Mouse (Mus musculus): ENCODE data around the gene AC124108.1. TPM values are rescaled to one million over a fixed set of nuclear protein-coding genes. Genes with fewer than 3 reads are reported as not detected.

The AC124108.1 gene
- total RNA-seq, 1 experiment from 2014 or later: not detected

GRCm38 (mm10) chr1:132201936-132202335, 10.7 kb downstream of the AC124108.1 start:
- DNase-seq: no peak

GRCm38 (mm10) chr1:132202771-132203170, 11.5 kb downstream of the AC124108.1 start:
- no peak for DNase-seq

GRCm38 (mm10) chr1:132205958-132206357, 14.7 kb downstream of the AC124108.1 start:
- peak; percentile 45 for DNase-seq

GRCm38 (mm10) chr1:132206828-132207227, 15.6 kb downstream of the AC124108.1 start:
- no peak for DNase-seq

GRCm38 (mm10) chr1:132208154-132208553, 16.9 kb downstream of the AC124108.1 start:
- DNase-seq: no peak

GRCm38 (mm10) chr1:132209400-132209799, 18.1 kb downstream of the AC124108.1 start:
- no peak for DNase-seq

GRCm38 (mm10) chr1:132210922-132211321, 19.7 kb downstream of the AC124108.1 start:
- peak; percentile 44 for DNase-seq

GRCm38 (mm10) chr1:132211672-132212071, 20.4 kb downstream of the AC124108.1 start:
- no peak for DNase-seq

GRCm38 (mm10) chr1:132212218-132212617, 21.0 kb downstream of the AC124108.1 start:
- peak; percentile 63 for DNase-seq

- DNase-seq: no peak
Measured at GRCm38 (mm10) chr1:132213076-132213475, 21.8 kb downstream of the AC124108.1 start.

GRCm38 (mm10) chr1:132216276-132216675, 25.0 kb downstream of the AC124108.1 start:
- DNase-seq: no peak

- no peak for DNase-seq
Measured at GRCm38 (mm10) chr1:132221627-132222026, 30.4 kb downstream of the AC124108.1 start.

GRCm38 (mm10) chr1:132222166-132222565, 30.9 kb downstream of the AC124108.1 start:
- DNase-seq: no peak

- no peak for DNase-seq
Measured at GRCm38 (mm10) chr1:132226297-132227080, 35.2 kb downstream of the AC124108.1 start.

GRCm38 (mm10) chr1:132229667-132230066, 38.4 kb downstream of the AC124108.1 start, which contains the start of gene Gm10188:
Gene Gm10188 (minus strand): TSS chr1:132229767.
- DNase-seq: no peak

GRCm38 (mm10) chr1:132231470-132232274, 40.4 kb downstream of the AC124108.1 start:
- DNase-seq: no peak

- peak; percentile 31 for DNase-seq
Measured at GRCm38 (mm10) chr1:132233566-132233965, 42.3 kb downstream of the AC124108.1 start.

GRCm38 (mm10) chr1:132234757-132235273, 43.6 kb downstream of the AC124108.1 start:
- DNase-seq: no peak

- DNase-seq: peak; percentile 51
Measured at GRCm38 (mm10) chr1:132237585-132238159, 46.4 kb downstream of the AC124108.1 start.

- no peak for DNase-seq
Measured at GRCm38 (mm10) chr1:132245010-132245409, 53.8 kb downstream of the AC124108.1 start.

GRCm38 (mm10) chr1:132246137-132246536, 54.9 kb downstream of the AC124108.1 start:
- DNase-seq: no peak

- no peak for DNase-seq
Measured at GRCm38 (mm10) chr1:132246641-132247040, 55.4 kb downstream of the AC124108.1 start.

GRCm38 (mm10) chr1:132254467-132254866, 63.2 kb downstream of the AC124108.1 start:
- no peak for DNase-seq
